Mouse (Mus musculus) heart, embryonic 12.5 days (tissue): ENCODE data around the gene Slit3. TPM values are rescaled to one million over a fixed set of nuclear protein-coding genes. Genes with fewer than 3 reads are reported as not detected.

Experiments used
- ATAC-seq: fragments of 200-750 bp; cut with Nextera tagmentation; 2 replicates; pipeline ENCODE4 v1.8.0; 2017; ENCODE audit warnings: moderate TSS enrichment, moderate library complexity; ENCODE audit not compliant: insufficient number of reproducible peaks, low FRiP score
- H3K27ac ChIP-seq: fragments of 300-500 bp; sonication (generic); 2 replicates; pipeline ENCODE4 v1.5.1; 2016; ENCODE audit warnings: mild to moderate bottlenecking, moderate library complexity; ENCODE audit not compliant: poor library complexity, severe bottlenecking
- H3K27me3 ChIP-seq: fragments of 300-500 bp; sonication (generic); replicated peaks from 2 replicates; pipeline ENCODE4 v1.6.1; 2016; ENCODE audit warnings: mild to moderate bottlenecking, moderate library complexity
- H3K36me3 ChIP-seq: fragments of 300-500 bp; sonication (generic); 2 replicates; pipeline ENCODE4 v1.6.1; 2016; ENCODE audit warnings: mild to moderate bottlenecking, moderate library complexity
- H3K4me1 ChIP-seq: fragments of 300-500 bp; sonication (generic); replicated peaks from 2 replicates; pipeline ENCODE4 v1.6.1; 2016; ENCODE audit warnings: mild to moderate bottlenecking
- H3K4me2 ChIP-seq: fragments of 300-500 bp; sonication (generic); 2 replicates; pipeline ENCODE4 v1.6.1; 2016; ENCODE audit warnings: mild to moderate bottlenecking, moderate library complexity
- H3K4me3 ChIP-seq: fragments of 300-500 bp; sonication (generic); 2 replicates; pipeline ENCODE4 v1.5.1; 2016; ENCODE audit warnings: mild to moderate bottlenecking
- H3K9ac ChIP-seq: fragments of 300-500 bp; sonication (generic); 2 replicates; pipeline ENCODE4 v1.6.1; 2016; ENCODE audit warnings: mild to moderate bottlenecking, moderate library complexity
- H3K9me3 ChIP-seq: fragments of 300-500 bp; sonication (generic); replicated peaks from 2 replicates; pipeline ENCODE4 v1.6.1; 2016; ENCODE audit warnings: mild to moderate bottlenecking, moderate library complexity
- WGBS: fragments of 180-500 bp; shearing (Covaris S2); methylation state at CpG from one replicate; pipeline ENCODE4 v1.1.7; 2016; 5-methylcytosine and 5-hydroxymethylcytosine counted together
- polyA plus RNA-seq: library from polyadenylated mRNA; unstranded; fragments of >200 nt; fragmentation: Nextera tagmentation; extraction: Ambion mirVana; gene quantifications from 2 replicates; pipeline ENCODE4 v1.2.1, GENCODE M21; 2016

The Slit3 gene
- polyA plus RNA-seq, 1 experiment from 2014 or later = 17.4 TPM

- Histone ChIP-seq H3K36me3 (peaks cover 5% of the 10 kb centered on the region), H3K9me3 (no peaks in the 10 kb centered on the region), H3K4me1 (no peaks in the 10 kb centered on the region), H3K27me3 (no peaks in the 10 kb centered on the region), H3K4me3 (no peak overlapping the region), H3K9ac (no peak overlapping the region), H3K4me2 (no peak overlapping the region), H3K27ac (no peak overlapping the region)
- no peak for ATAC-seq
- WGBS = 85% methylated on average over 7 of the region's 7 CpGs
Measured at GRCm38 (mm10) chr11:35693625-35694024, 572.6 kb downstream of the Slit3 start.

GRCm38 (mm10) chr11:35697476-35697875, 576.5 kb downstream of the Slit3 start:
- WGBS = 82% methylated on average over 7 of the region's 7 CpGs
- no peaks in the 10 kb centered on the region for H3K27me3 ChIP-seq
- H3K4me1 ChIP-seq = no peaks in the 10 kb centered on the region
- H3K27ac ChIP-seq = no peak overlapping the region
- no peak overlapping the region for H3K9ac ChIP-seq
- H3K4me3 ChIP-seq = no peak overlapping the region
- no peaks in the 10 kb centered on the region for H3K9me3 ChIP-seq
- no peak for ATAC-seq
- H3K36me3 ChIP-seq = no peaks in the 10 kb centered on the region
- no peak overlapping the region for H3K4me2 ChIP-seq

- Histone ChIP-seq H3K27ac (no peak overlapping the region), H3K4me3 (no peak overlapping the region), H3K27me3 (no peaks in the 10 kb centered on the region), H3K9me3 (peaks cover 6% of the 10 kb centered on the region; the same call in 1 of the 2 replicates), H3K9ac (no peak overlapping the region), H3K36me3 (peaks cover 11% of the 10 kb centered on the region), H3K4me2 (no peak overlapping the region), H3K4me1 (no peaks in the 10 kb centered on the region)
- 90% methylated on average over 5 of the region's 5 CpGs for WGBS
- no peak for ATAC-seq
Measured at GRCm38 (mm10) chr11:35698901-35699300, 577.9 kb downstream of the Slit3 start.

GRCm38 (mm10) chr11:35703471-35703870, 582.4 kb downstream of the Slit3 start:
- peaks cover 21% of the 10 kb centered on the region for H3K36me3 ChIP-seq
- ATAC-seq = no peak
- 68% methylated on average over 4 of the region's 4 CpGs for WGBS

GRCm38 (mm10) chr11:35704381-35704780, 583.4 kb downstream of the Slit3 start:
- 91% methylated on average over 13 of the region's 13 CpGs for WGBS
- ATAC-seq = no peak
- Histone ChIP-seq H3K27ac (no peak overlapping the region), H3K27me3 (no peaks in the 10 kb centered on the region), H3K9me3 (peaks cover 12% of the 10 kb centered on the region), H3K4me3 (no peak overlapping the region), H3K4me2 (no peak overlapping the region), H3K9ac (no peak overlapping the region), H3K4me1 (no peaks in the 10 kb centered on the region), H3K36me3 (peaks cover 21% of the 10 kb centered on the region)

More at GRCm38 (mm10) chr11:35703471-35703870, 582.4 kb downstream of the Slit3 start:
- Histone ChIP-seq H3K27ac (no peak overlapping the region), H3K4me3 (no peak overlapping the region), H3K4me1 (no peaks in the 10 kb centered on the region), H3K4me2 (no peak overlapping the region), H3K9ac (no peak overlapping the region), H3K27me3 (no peaks in the 10 kb centered on the region), H3K9me3 (peaks cover 12% of the 10 kb centered on the region)

- no peak overlapping the region for H3K27ac ChIP-seq
- no peak overlapping the region for H3K9ac ChIP-seq
- H3K9me3 ChIP-seq = peaks cover 12% of the 10 kb centered on the region
- ATAC-seq = no peak
- no peak overlapping the region for H3K4me3 ChIP-seq
- H3K4me2 ChIP-seq = no peak overlapping the region
- peaks cover 21% of the 10 kb centered on the region for H3K36me3 ChIP-seq
- no peaks in the 10 kb centered on the region for H3K4me1 ChIP-seq
- H3K27me3 ChIP-seq = no peaks in the 10 kb centered on the region
- 91% methylated on average over 5 of the region's 5 CpGs for WGBS
Measured at GRCm38 (mm10) chr11:35704927-35705326, 583.9 kb downstream of the Slit3 start.

- Histone ChIP-seq H3K27me3 (no peaks in the 10 kb centered on the region), H3K4me2 (no peak overlapping the region), H3K4me3 (no peak overlapping the region), H3K36me3 (peaks cover 25% of the 10 kb centered on the region), H3K9me3 (peaks cover 18% of the 10 kb centered on the region), H3K4me1 (no peaks in the 10 kb centered on the region), H3K27ac (no peak overlapping the region), H3K9ac (no peak overlapping the region)
- no peak for ATAC-seq
- WGBS = 89% methylated on average over 12 of the region's 12 CpGs
Measured at GRCm38 (mm10) chr11:35707431-35707830, 586.4 kb downstream of the Slit3 start.

GRCm38 (mm10) chr11:35711314-35711713, 590.3 kb downstream of the Slit3 start:
- H3K27me3 ChIP-seq = no peaks in the 10 kb centered on the region
- 76% methylated on average over 6 of the region's 6 CpGs for WGBS
- no peak overlapping the region for H3K4me2 ChIP-seq
- no peaks in the 10 kb centered on the region for H3K4me1 ChIP-seq
- ATAC-seq = no peak
- no peak overlapping the region for H3K9ac ChIP-seq
- H3K36me3 ChIP-seq = peaks cover 5% of the 10 kb centered on the region; the same call in 1 of the 2 replicates
- peaks cover 6% of the 10 kb centered on the region for H3K9me3 ChIP-seq
- no peak overlapping the region for H3K27ac ChIP-seq
- H3K4me3 ChIP-seq = no peak overlapping the region

GRCm38 (mm10) chr11:35718881-35719280, 597.9 kb downstream of the Slit3 start:
- 56% methylated on average over 1 of the region's 1 CpGs for WGBS

GRCm38 (mm10) chr11:35723876-35724275, 602.9 kb downstream of the Slit3 start:
- H3K27me3 ChIP-seq = 0 out of 2 replicates have a peak, but pooled peaks cover 3% of the 10 kb centered on the region
- H3K36me3 ChIP-seq = no peaks in the 10 kb centered on the region
- 79% methylated on average over 5 of the region's 5 CpGs for WGBS
- no peaks in the 10 kb centered on the region for H3K9me3 ChIP-seq
- H3K4me2 ChIP-seq = no peak overlapping the region
- H3K4me1 ChIP-seq = no peaks in the 10 kb centered on the region
- no peak overlapping the region for H3K4me3 ChIP-seq
- no peak overlapping the region for H3K27ac ChIP-seq
- no peak for ATAC-seq
- no peak overlapping the region for H3K9ac ChIP-seq

More at GRCm38 (mm10) chr11:35718881-35719280, 597.9 kb downstream of the Slit3 start:
- no peak overlapping the region for H3K4me3 ChIP-seq
- no peak overlapping the region for H3K9ac ChIP-seq
- H3K4me1 ChIP-seq = no peaks in the 10 kb centered on the region
- H3K4me2 ChIP-seq = no peak overlapping the region
- H3K36me3 ChIP-seq = no peaks in the 10 kb centered on the region
- H3K27ac ChIP-seq = no peak overlapping the region
- H3K9me3 ChIP-seq = no peaks in the 10 kb centered on the region; the same call in 1 of the 2 replicates
- no peak for ATAC-seq
- H3K27me3 ChIP-seq = 0 out of 2 replicates have a peak, but pooled peaks cover 3% of the 10 kb centered on the region

GRCm38 (mm10) chr11:35726341-35726846, 605.4 kb downstream of the Slit3 start:
- Histone ChIP-seq H3K4me3 (no peak overlapping the region), H3K9ac (no peak overlapping the region), H3K27ac (no peak overlapping the region), H3K4me1 (no peaks in the 10 kb centered on the region), H3K27me3 (no peaks in the 10 kb centered on the region), H3K36me3 (no peaks in the 10 kb centered on the region), H3K4me2 (no peak overlapping the region), H3K9me3 (no peaks in the 10 kb centered on the region)
- WGBS = 78% methylated on average over 8 of the region's 8 CpGs
- ATAC-seq = no peak

GRCm38 (mm10) chr11:35728200-35728599, 607.2 kb downstream of the Slit3 start:
- Histone ChIP-seq H3K4me2 (no peak overlapping the region), H3K36me3 (no peaks in the 10 kb centered on the region), H3K9me3 (no peaks in the 10 kb centered on the region), H3K4me1 (no peaks in the 10 kb centered on the region), H3K9ac (no peak overlapping the region), H3K4me3 (no peak overlapping the region), H3K27ac (no peak overlapping the region), H3K27me3 (no peaks in the 10 kb centered on the region)
- ATAC-seq = no peak
- 79% methylated on average over 1 of the region's 1 CpGs for WGBS
